Mouse (Mus musculus): ENCODE data around the gene Map3k3. TPM values are rescaled to one million over a fixed set of nuclear protein-coding genes. Genes with fewer than 3 reads are reported as not detected.
"Not testable (repeated sequence)": the region's sequence is repeated elsewhere in the genome, so short reads cannot be mapped to it uniquely, and the experiment has no call there.

Map3k3 gene
- polyA plus RNA-seq, 1 experiment from 2014 or later = 18.0 TPM

GRCm38 (mm10) chr11:106098223-106098622 lies 13.8 kb downstream of the Map3k3 start:
- no peak for ATAC-seq (ENCODE audit: low read depth)
- Histone ChIP-seq H3K4me1 (replicated peaks) (no peaks in the 10 kb centered on the region), H3K4me2 (no peak overlapping the region), H3K27me3 (no peaks in the 10 kb centered on the region), H3K36me3 (peaks cover 17% of the 10 kb centered on the region), H3K9me3 (no peaks in the 10 kb centered on the region), H3K9ac (no peak overlapping the region), H3K4me3 (no peak overlapping the region), H3K27ac (replicated peaks) (no peak overlapping the region)
- WGBS = 93% methylated on average over 1 of the region's 1 CpGs

- WGBS = 87% methylated on average over 3 of the region's 3 CpGs
- no peaks in the 10 kb centered on the region for H3K4me1 ChIP-seq (replicated peaks)
These were observed 18.5 kb downstream of the Map3k3 start for GRCm38 (mm10) chr11:106102866-106103265.

GRCm38 (mm10) chr11:106106047-106106587 lies 21.7 kb downstream of the Map3k3 start:
- Histone ChIP-seq H3K36me3 (peaks cover 16% of the 10 kb centered on the region), H3K27ac (replicated peaks) (no peak overlapping the region), H3K27me3 (no peaks in the 10 kb centered on the region), H3K4me2 (no peak overlapping the region), H3K9ac (no peak overlapping the region), H3K4me3 (no peak overlapping the region), H3K4me1 (replicated peaks) (no peaks in the 10 kb centered on the region), H3K9me3 (no peaks in the 10 kb centered on the region)
- 84% methylated on average over 8 of the region's 8 CpGs for WGBS
- ATAC-seq (ENCODE audit: low read depth) = no peak

More at GRCm38 (mm10) chr11:106102866-106103265, 18.5 kb downstream of the Map3k3 start:
- peaks cover 17% of the 10 kb centered on the region for H3K36me3 ChIP-seq
- H3K9me3 ChIP-seq = no peaks in the 10 kb centered on the region
- H3K27me3 ChIP-seq = no peaks in the 10 kb centered on the region
- H3K4me2 ChIP-seq = no peak overlapping the region
- ATAC-seq (ENCODE audit: low read depth) = no peak
- no peak overlapping the region for H3K9ac ChIP-seq
- H3K27ac ChIP-seq (replicated peaks) = no peak overlapping the region
- H3K4me3 ChIP-seq = no peak overlapping the region

- Histone ChIP-seq H3K4me1 (replicated peaks) (no peaks in the 10 kb centered on the region), H3K4me2 (no peak overlapping the region), H3K27ac (replicated peaks) (no peak overlapping the region), H3K4me3 (no peak overlapping the region), H3K9ac (no peak overlapping the region), H3K27me3 (no peaks in the 10 kb centered on the region), H3K9me3 (no peaks in the 10 kb centered on the region), H3K36me3 (peaks cover 47% of the 10 kb centered on the region)
- ATAC-seq (ENCODE audit: low read depth) = no peak
These were observed 27.3 kb downstream of the Map3k3 start for GRCm38 (mm10) chr11:106111688-106112087.

- WGBS = 95% methylated on average over 5 of the region's 5 CpGs
- H3K4me2 ChIP-seq = no peak overlapping the region
- H3K4me1 ChIP-seq (replicated peaks) = no peaks in the 10 kb centered on the region
- no peak overlapping the region for H3K4me3 ChIP-seq
- no peak overlapping the region for H3K9ac ChIP-seq
- H3K9me3 ChIP-seq = no peaks in the 10 kb centered on the region
- ATAC-seq (ENCODE audit: low read depth) = no peak
- no peaks in the 10 kb centered on the region for H3K27me3 ChIP-seq
- 0 out of 2 replicates have a peak overlapping the region, but pooled peaks have one; percentile 18 for H3K27ac ChIP-seq (replicated peaks)
- H3K36me3 ChIP-seq = peaks cover 74% of the 10 kb centered on the region
These were observed 37.8 kb downstream of the Map3k3 start for GRCm38 (mm10) chr11:106122221-106122620.

- Histone ChIP-seq H3K4me1 (replicated peaks) (no peaks in the 10 kb centered on the region), H3K4me2 (no peak overlapping the region), H3K9ac (no peak overlapping the region), H3K36me3 (peaks cover 69% of the 10 kb centered on the region), H3K27me3 (no peaks in the 10 kb centered on the region), H3K27ac (replicated peaks) (0 out of 2 replicates have a peak overlapping the region, but pooled peaks have one; percentile 18), H3K4me3 (no peak overlapping the region), H3K9me3 (no peaks in the 10 kb centered on the region)
- 83% methylated on average over 3 of the region's 3 CpGs for WGBS
- no peak for ATAC-seq (ENCODE audit: low read depth)
These were observed 38.3 kb downstream of the Map3k3 start for GRCm38 (mm10) chr11:106122736-106123135.

- Histone ChIP-seq H3K9me3 (no peaks in the 10 kb centered on the region), H3K27me3 (no peaks in the 10 kb centered on the region), H3K4me3 (no peak overlapping the region), H3K36me3 (peaks cover 65% of the 10 kb centered on the region), H3K4me1 (replicated peaks) (no peaks in the 10 kb centered on the region), H3K27ac (replicated peaks) (no peak overlapping the region), H3K4me2 (no peak overlapping the region), H3K9ac (no peak overlapping the region)
- 85% methylated on average over 4 of the region's 4 CpGs for WGBS
- ATAC-seq (ENCODE audit: low read depth) = no peak
These were observed 40.4 kb downstream of the Map3k3 start for GRCm38 (mm10) chr11:106124784-106125183.

GRCm38 (mm10) chr11:106125827-106126226 lies 41.4 kb downstream of the Map3k3 start:
- Histone ChIP-seq H3K27ac (replicated peaks) (no peak overlapping the region), H3K9me3 (no peaks in the 10 kb centered on the region), H3K4me1 (replicated peaks) (no peaks in the 10 kb centered on the region), H3K9ac (no peak overlapping the region), H3K36me3 (peaks cover 64% of the 10 kb centered on the region), H3K4me3 (no peak overlapping the region), H3K27me3 (no peaks in the 10 kb centered on the region), H3K4me2 (no peak overlapping the region)
- no peak for ATAC-seq (ENCODE audit: low read depth)
- WGBS = 83% methylated on average over 1 of the region's 1 CpGs

GRCm38 (mm10) chr11:106126727-106127373 lies 42.4 kb downstream of the Map3k3 start:
- WGBS = 98% methylated on average over 4 of the region's 6 CpGs
- not testable (repeated sequence) for H3K27ac ChIP-seq (replicated peaks); H3K4me1 ChIP-seq (replicated peaks); ATAC-seq (ENCODE audit: low read depth); H3K4me2 ChIP-seq; H3K27me3 ChIP-seq; H3K4me3 ChIP-seq; H3K9ac ChIP-seq; H3K9me3 ChIP-seq
- peaks cover 63% of the 10 kb centered on the region for H3K36me3 ChIP-seq

- peaks cover 5% of the 10 kb centered on the region for H3K4me1 ChIP-seq (replicated peaks)
- H3K36me3 ChIP-seq = peaks cover 41% of the 10 kb centered on the region
- H3K27me3 ChIP-seq = no peaks in the 10 kb centered on the region
- no peak for ATAC-seq (ENCODE audit: low read depth)
- WGBS = 90% methylated on average over 1 of the region's 1 CpGs
- H3K27ac ChIP-seq (replicated peaks) = no peak overlapping the region
- no peak overlapping the region for H3K4me2 ChIP-seq
- no peak overlapping the region for H3K9ac ChIP-seq
- no peak overlapping the region for H3K4me3 ChIP-seq
- H3K9me3 ChIP-seq = no peaks in the 10 kb centered on the region
These were observed 45.1 kb downstream of the Map3k3 start for GRCm38 (mm10) chr11:106129477-106129876.

GRCm38 (mm10) chr11:106132516-106132915 lies 48.1 kb downstream of the Map3k3 start:
- Histone ChIP-seq H3K4me3 (no peak overlapping the region), H3K9me3 (no peaks in the 10 kb centered on the region), H3K4me1 (replicated peaks) (peaks cover 15% of the 10 kb centered on the region), H3K9ac (no peak overlapping the region), H3K27ac (replicated peaks) (no peak overlapping the region), H3K27me3 (no peaks in the 10 kb centered on the region), H3K36me3 (peaks cover 26% of the 10 kb centered on the region), H3K4me2 (no peak overlapping the region)
- WGBS = 93% methylated on average over 5 of the region's 5 CpGs
- no peak for ATAC-seq (ENCODE audit: low read depth)

- 33% methylated on average over 8 of the region's 8 CpGs for whole genome bisulfite sequencing
- Histone ChIP-seq H3K4me1 (replicated peaks) (peaks cover 15% of the 10 kb centered on the region), H3K9me3 (no peaks in the 10 kb centered on the region), H3K27ac (replicated peaks) (peak overlapping the region; percentile 85), H3K4me3 (no peak overlapping the region), H3K36me3 (peaks cover 19% of the 10 kb centered on the region), H3K9ac (no peak overlapping the region; the same call in 1 of the 2 replicates), H3K4me2 (peak overlapping the region; percentile 27), H3K27me3 (no peaks in the 10 kb centered on the region)
- ATAC-seq (ENCODE audit: low read depth) = peak; percentile 59
These were observed 50.4 kb downstream of the Map3k3 start for GRCm38 (mm10) chr11:106134580-106135528.
